Comparison of ENCODE assay signal across 27 mouse cellular contexts in genomic region chr14:59880829-59881228, GRCm38 (mm10).
DNase-seq lines count a peak whose midpoint lies in the region; ATAC-seq lines count a peak whose summit lies in the region.
"Had no signal": no experiment of that assay in that cellular context is flagged by ENCODE, and none has a peak within 500 bp of the region (broad histone marks: within the 10 kb centered on the region; RNA-seq: fewer than 3 reads in every experiment).

No protein-coding gene starts in this region.

- whole genome bisulfite sequencing in liver, embryonic 13.5 days (ENCODE audit: insufficient replicate concordance): 50% methylated on average over 3 of the region's 3 CpGs
- 72% methylated on average over 3 of the region's 3 CpGs for WGBS in liver, embryonic 11.5 days
- WGBS in midbrain, embryonic 11.5 days: 83% methylated on average over 3 of the region's 3 CpGs
- 83% methylated on average over 3 of the region's 3 CpGs for WGBS in midbrain, embryonic 10.5 days

- no peak overlapping the region for H3K27ac ChIP-seq in liver, embryonic 13.5 days
- H3K27ac ChIP-seq in liver, embryonic 11.5 days (ENCODE audit: low read depth, low read length): no peak overlapping the region
- H3K27ac ChIP-seq in midbrain, embryonic 11.5 days (ENCODE audit: low read depth, low read length): no peak overlapping the region
- no peak overlapping the region for H3K27ac ChIP-seq in midbrain, embryonic 10.5 days (replicated peaks)
- H3K27ac ChIP-seq: embryonic facial prominence, embryonic 10.5 days; embryonic facial prominence, embryonic 15.5 days; forebrain, embryonic 12.5 days; hindbrain, embryonic 10.5 days; hindbrain, embryonic 15.5 days; limb, embryonic 12.5 days; neural tube, embryonic 15.5 days; stomach, embryonic 15.5 days had no signal

- no peaks in the 10 kb centered on the region for H3K4me1 ChIP-seq in liver, embryonic 13.5 days (replicated peaks)
- H3K4me1 ChIP-seq in liver, embryonic 11.5 days (replicated peaks; ENCODE audit: control insufficient read depth, insufficient read depth, low read length): no peaks in the 10 kb centered on the region
- H3K4me1 ChIP-seq in midbrain, embryonic 11.5 days (ENCODE audit: control insufficient read depth, insufficient read depth, low read length): no peaks in the 10 kb centered on the region
- H3K4me1 ChIP-seq in midbrain, embryonic 10.5 days: no peaks in the 10 kb centered on the region
- H3K4me1 ChIP-seq: embryonic facial prominence, embryonic 10.5 days; embryonic facial prominence, embryonic 15.5 days; forebrain, embryonic 12.5 days; hindbrain, embryonic 10.5 days; hindbrain, embryonic 15.5 days; megakaryocyte, embryonic 14.5 days; neural tube, embryonic 15.5 days; stomach, embryonic 15.5 days had no signal

- H3K27me3 ChIP-seq in liver, embryonic 13.5 days: no peaks in the 10 kb centered on the region
- no peaks in the 10 kb centered on the region for H3K27me3 ChIP-seq in liver, embryonic 11.5 days (replicated peaks; ENCODE audit: control insufficient read depth, insufficient read depth, low read length)
- H3K27me3 ChIP-seq in midbrain, embryonic 11.5 days (ENCODE audit: control insufficient read depth, insufficient read depth, low read length): no peaks in the 10 kb centered on the region
- H3K27me3 ChIP-seq in midbrain, embryonic 10.5 days (ENCODE audit: low read depth, poor library complexity, severe bottlenecking): no peaks in the 10 kb centered on the region
- H3K27me3 ChIP-seq: embryonic facial prominence, embryonic 15.5 days; forebrain, embryonic 12.5 days; hindbrain, embryonic 15.5 days; limb, embryonic 12.5 days; megakaryocyte, embryonic 14.5 days; neural tube, embryonic 15.5 days; stomach, embryonic 15.5 days had no signal

- no peak overlapping the region for H3K4me2 ChIP-seq in liver, embryonic 13.5 days
- no peak overlapping the region for H3K4me2 ChIP-seq in liver, embryonic 11.5 days
- H3K4me2 ChIP-seq in midbrain, embryonic 11.5 days: no peak overlapping the region
- H3K4me2 ChIP-seq: embryonic facial prominence, embryonic 15.5 days; forebrain, embryonic 12.5 days; hindbrain, embryonic 15.5 days; limb, embryonic 12.5 days; neural tube, embryonic 15.5 days; stomach, embryonic 15.5 days had no signal

- peaks cover 3% of the 10 kb centered on the region; the same call in 1 of the 2 replicates for H3K9me3 ChIP-seq in liver, embryonic 13.5 days (replicated peaks)
- H3K9me3 ChIP-seq in liver, embryonic 11.5 days (ENCODE audit: control insufficient read depth, low read length): no peaks in the 10 kb centered on the region
- no peaks in the 10 kb centered on the region for H3K9me3 ChIP-seq in midbrain, embryonic 11.5 days (ENCODE audit: control insufficient read depth, low read length)
- no peaks in the 10 kb centered on the region for H3K9me3 ChIP-seq in midbrain, embryonic 10.5 days (replicated peaks)
- H3K9me3 ChIP-seq: embryonic facial prominence, embryonic 15.5 days; forebrain, embryonic 12.5 days; hindbrain, embryonic 10.5 days; hindbrain, embryonic 15.5 days; neural tube, embryonic 15.5 days; stomach, embryonic 15.5 days had no signal

- peak; percentile 43; the same call in 1 of the 2 replicates for ATAC-seq in liver, embryonic 13.5 days (ENCODE audit: low read depth)
- ATAC-seq in liver, embryonic 11.5 days (replicated peaks; ENCODE audit: low FRiP score): no peak
- ATAC-seq in midbrain, embryonic 11.5 days (ENCODE audit: low FRiP score): no peak
- ATAC-seq: forebrain, postnatal 0 days had no signal

- no peak overlapping the region for H3K9ac ChIP-seq in liver, embryonic 13.5 days
- H3K9ac ChIP-seq in liver, embryonic 11.5 days (ENCODE audit: low read depth, low read length): no peak overlapping the region
- no peak overlapping the region for H3K9ac ChIP-seq in midbrain, embryonic 11.5 days (ENCODE audit: low read length)
- H3K9ac ChIP-seq: embryonic facial prominence, embryonic 15.5 days; forebrain, embryonic 12.5 days; forebrain, postnatal 0 days; hindbrain, embryonic 15.5 days; limb, embryonic 12.5 days; neural tube, embryonic 15.5 days; stomach, embryonic 15.5 days had no signal

- no peak overlapping the region for H3K4me3 ChIP-seq in liver, embryonic 13.5 days (replicated peaks)
- H3K4me3 ChIP-seq in liver, embryonic 11.5 days (ENCODE audit: low read depth, low read length): no peak overlapping the region
- no peak overlapping the region for H3K4me3 ChIP-seq in midbrain, embryonic 11.5 days (ENCODE audit: low read depth, low read length)
- no peak overlapping the region for H3K4me3 ChIP-seq in midbrain, embryonic 10.5 days
- H3K4me3 ChIP-seq: embryonic facial prominence, embryonic 10.5 days; embryonic facial prominence, embryonic 15.5 days; forebrain, embryonic 12.5 days; hindbrain, embryonic 10.5 days; hindbrain, embryonic 15.5 days; limb, embryonic 12.5 days; megakaryocyte, embryonic 14.5 days; neural tube, embryonic 15.5 days; stomach, embryonic 15.5 days had no signal

- H3K36me3 ChIP-seq in liver, embryonic 13.5 days: no peaks in the 10 kb centered on the region
- no peaks in the 10 kb centered on the region for H3K36me3 ChIP-seq in liver, embryonic 11.5 days (ENCODE audit: control insufficient read depth, insufficient read depth, low read length)
- no peaks in the 10 kb centered on the region for H3K36me3 ChIP-seq in midbrain, embryonic 11.5 days (ENCODE audit: control insufficient read depth, insufficient read depth, low read length)
- no peaks in the 10 kb centered on the region for H3K36me3 ChIP-seq in midbrain, embryonic 10.5 days
- H3K36me3 ChIP-seq: embryonic facial prominence, embryonic 10.5 days; embryonic facial prominence, embryonic 15.5 days; forebrain, embryonic 12.5 days; G1E; hindbrain, embryonic 10.5 days; hindbrain, embryonic 15.5 days; limb, embryonic 12.5 days; neural tube, embryonic 15.5 days; stomach, embryonic 15.5 days had no signal

- no peak for DNase-seq in liver, embryonic 13.5 days
- DNase-seq in liver, embryonic 11.5 days (ENCODE audit: low spot score): no peak
- DNase-seq in midbrain, embryonic 11.5 days (ENCODE audit: low spot score, missing footprints): peak; percentile 14
- DNase-seq in midbrain, embryonic 10.5 days (ENCODE audit: low spot score): no peak
- peak; percentile 1 for DNase-seq in lung, postnatal 25 days (ENCODE audit: low spot score)
- DNase-seq in spleen, postnatal 14 days (ENCODE audit: low spot score in 2 of 2): no peak
- no peak for DNase-seq in gastrocnemius, postnatal 4 days (ENCODE audit: low spot score in 2 of 2)
- DNase-seq: adrenal gland, adult 8-10 months; cerebellum, adult 2 months; cerebellum, postnatal 14 days; forebrain, postnatal 0 days; heart, postnatal 14 days; kidney, postnatal 14 days; layer of hippocampus, adult 9-11 months; midbrain, embryonic 14.5 days; retina, postnatal 1 day; right cerebral cortex, postnatal 14 days had no signal

Comparison
In these comparisons a context has a peak if more than half of its experiments do, and no peak if none do; other contexts are left out.
1. DNase-seq: peak in midbrain, embryonic 11.5 days (single experiment) and lung, postnatal 25 days (single experiment); none in liver, embryonic 13.5 days (single experiment), liver, embryonic 11.5 days (single experiment), midbrain, embryonic 10.5 days (single experiment), spleen, postnatal 14 days (0 of 2) and gastrocnemius, postnatal 4 days (0 of 2).